Mouse (Mus musculus): ENCODE data around the gene Bet1l. TPM values are rescaled to one million over a fixed set of nuclear protein-coding genes. Genes with fewer than 3 reads are reported as not detected.
"Not testable (repeated sequence)": the region's sequence is repeated elsewhere in the genome, so short reads cannot be mapped to it uniquely, and the experiment has no call there.

Gene Bet1l
- polyA plus RNA-seq, 1 experiment, result 30.8 TPM

GRCm38 (mm10) chr7:140897863-140898262, 40.5 kb upstream of the Bet1l start:
- no peak overlapping the region for H3K4me3 ChIP-seq (replicated peaks; ENCODE audit: insufficient read depth, low read depth, low read length)
- no peaks in the 10 kb centered on the region for H3K27me3 ChIP-seq (ENCODE audit: control insufficient read depth, insufficient read depth, low read length)
- no peak overlapping the region for H3K27ac ChIP-seq (ENCODE audit: insufficient read depth, low read length)
- H3K4me1 ChIP-seq (ENCODE audit: control insufficient read depth, insufficient read depth, low read length), result no peaks in the 10 kb centered on the region
- 90% methylated on average over 7 of the region's 7 CpGs for WGBS
- TF ChIP-seq CTCF (IDR thresholded peaks at IDR 0.05; ENCODE audit: borderline replicate concordance, insufficient read depth, low read depth, low read length), result no peak
- no peak for TF ChIP-seq POLR2A (IDR thresholded peaks at IDR 0.05; ENCODE audit: borderline replicate concordance, insufficient read depth, low read length)
- no peak for DNase-seq

- H3K4me3 ChIP-seq (replicated peaks; ENCODE audit: insufficient read depth, low read depth, low read length), result no peak overlapping the region
- WGBS, result 88% methylated on average over 3 of the region's 3 CpGs
- no peak for TF ChIP-seq POLR2A (IDR thresholded peaks at IDR 0.05; ENCODE audit: borderline replicate concordance, insufficient read depth, low read length)
- no peak for TF ChIP-seq CTCF (IDR thresholded peaks at IDR 0.05; ENCODE audit: borderline replicate concordance, insufficient read depth, low read depth, low read length)
- H3K27me3 ChIP-seq (ENCODE audit: control insufficient read depth, insufficient read depth, low read length), result no peaks in the 10 kb centered on the region
- DNase-seq, result no peak
- no peak overlapping the region for H3K27ac ChIP-seq (ENCODE audit: insufficient read depth, low read length)
- H3K4me1 ChIP-seq (ENCODE audit: control insufficient read depth, insufficient read depth, low read length), result no peaks in the 10 kb centered on the region
These were observed 37.2 kb upstream of the Bet1l start for GRCm38 (mm10) chr7:140894611-140895010.

- TF ChIP-seq CTCF (IDR thresholded peaks at IDR 0.05; ENCODE audit: borderline replicate concordance, insufficient read depth, low read depth, low read length) (no peak), POLR2A (IDR thresholded peaks at IDR 0.05; ENCODE audit: borderline replicate concordance, insufficient read depth, low read length) (no peak)
- WGBS, result 82% methylated on average over 7 of the region's 7 CpGs
- Histone ChIP-seq H3K4me3 (replicated peaks; ENCODE audit: insufficient read depth, low read depth, low read length) (no peak overlapping the region), H3K4me1 (ENCODE audit: control insufficient read depth, insufficient read depth, low read length) (no peaks in the 10 kb centered on the region), H3K27ac (ENCODE audit: insufficient read depth, low read length) (no peak overlapping the region), H3K27me3 (ENCODE audit: control insufficient read depth, insufficient read depth, low read length) (no peaks in the 10 kb centered on the region)
- no peak for DNase-seq
These were observed 36.7 kb upstream of the Bet1l start for GRCm38 (mm10) chr7:140894031-140894430.

GRCm38 (mm10) chr7:140890636-140891035, 33.3 kb upstream of the Bet1l start:
- H3K4me3 ChIP-seq (replicated peaks; ENCODE audit: insufficient read depth, low read depth, low read length); H3K27me3 ChIP-seq (ENCODE audit: control insufficient read depth, insufficient read depth, low read length); DNase-seq; H3K27ac ChIP-seq (ENCODE audit: insufficient read depth, low read length); H3K4me1 ChIP-seq (ENCODE audit: control insufficient read depth, insufficient read depth, low read length): not testable (repeated sequence)
- WGBS, result 96% methylated on average over 16 of the region's 16 CpGs

GRCm38 (mm10) chr7:140882469-140882803, 25.1 kb upstream of the Bet1l start:
- under 1% methylated on average over 12 of the region's 12 CpGs for WGBS
- TF ChIP-seq POLR2A (IDR thresholded peaks at IDR 0.05; ENCODE audit: borderline replicate concordance, insufficient read depth, low read length) (no peak), CTCF (IDR thresholded peaks at IDR 0.05; ENCODE audit: borderline replicate concordance, insufficient read depth, low read depth, low read length) (no peak)
- no peak overlapping the region for H3K27ac ChIP-seq (ENCODE audit: insufficient read depth, low read length)
- DNase-seq, result no peak
- H3K27me3 ChIP-seq (ENCODE audit: control insufficient read depth, insufficient read depth, low read length), result no peaks in the 10 kb centered on the region
- H3K4me3 ChIP-seq (replicated peaks; ENCODE audit: insufficient read depth, low read depth, low read length), result peak overlapping the region; percentile 98
- H3K4me1 ChIP-seq (ENCODE audit: control insufficient read depth, insufficient read depth, low read length), result no peaks in the 10 kb centered on the region; the same call in 1 of the 2 replicates

- peak; percentile 93 to 94 for DNase-seq
- TF ChIP-seq POLR2A (IDR thresholded peaks at IDR 0.05; ENCODE audit: borderline replicate concordance, insufficient read depth, low read length) (peak; percentile 82), CTCF (IDR thresholded peaks at IDR 0.05; ENCODE audit: borderline replicate concordance, insufficient read depth, low read depth, low read length) (no peak)
- H3K27ac ChIP-seq (ENCODE audit: insufficient read depth, low read length), result peak within 1 kb of the TSS; percentile 76
- H3K4me3 ChIP-seq (replicated peaks; ENCODE audit: insufficient read depth, low read depth, low read length), result peak within 1 kb of the TSS; percentile 98
- WGBS, result under 1% methylated on average over 58 of the region's 59 CpGs
- H3K4me1 ChIP-seq (ENCODE audit: control insufficient read depth, insufficient read depth, low read length), result no peaks in the 10 kb centered on the region; the same call in 1 of the 2 replicates
- no peaks in the 10 kb centered on the region for H3K27me3 ChIP-seq (ENCODE audit: control insufficient read depth, insufficient read depth, low read length)
These were observed 24.5 kb upstream of the Bet1l start, which contains the start of the genes Psmd13 and Sirt3 for GRCm38 (mm10) chr7:140881696-140882468. Gene Psmd13, plus strand, starts transcription at chr7:140881968. Gene Sirt3, minus strand, starts transcription at chr7:140882309.

- Histone ChIP-seq H3K4me3 (replicated peaks; ENCODE audit: insufficient read depth, low read depth, low read length) (peak overlapping the region; percentile 98), H3K27ac (ENCODE audit: insufficient read depth, low read length) (peak overlapping the region; percentile 76; the same call in 1 of the 2 replicates), H3K4me1 (ENCODE audit: control insufficient read depth, insufficient read depth, low read length) (no peaks in the 10 kb centered on the region; the same call in 1 of the 2 replicates), H3K27me3 (ENCODE audit: control insufficient read depth, insufficient read depth, low read length) (no peaks in the 10 kb centered on the region)
- no peak for TF ChIP-seq CTCF (IDR thresholded peaks at IDR 0.05; ENCODE audit: borderline replicate concordance, insufficient read depth, low read depth, low read length)
- no peak for TF ChIP-seq POLR2A (IDR thresholded peaks at IDR 0.05; ENCODE audit: borderline replicate concordance, insufficient read depth, low read length)
- WGBS, result 4% methylated on average over 8 of the region's 8 CpGs
- no peak for DNase-seq
These were observed 23.6 kb upstream of the Bet1l start for GRCm38 (mm10) chr7:140880865-140881515.

- WGBS, result 90% methylated on average over 3 of the region's 3 CpGs
- DNase-seq, result no peak
- Histone ChIP-seq H3K4me3 (replicated peaks; ENCODE audit: insufficient read depth, low read depth, low read length) (no peak overlapping the region), H3K27me3 (ENCODE audit: control insufficient read depth, insufficient read depth, low read length) (no peaks in the 10 kb centered on the region), H3K4me1 (ENCODE audit: control insufficient read depth, insufficient read depth, low read length) (no peaks in the 10 kb centered on the region; the same call in 1 of the 2 replicates), H3K27ac (ENCODE audit: insufficient read depth, low read length) (no peak overlapping the region)
- no peak for TF ChIP-seq POLR2A (IDR thresholded peaks at IDR 0.05; ENCODE audit: borderline replicate concordance, insufficient read depth, low read length)
- no peak for TF ChIP-seq CTCF (IDR thresholded peaks at IDR 0.05; ENCODE audit: borderline replicate concordance, insufficient read depth, low read depth, low read length)
These were observed 23.0 kb upstream of the Bet1l start for GRCm38 (mm10) chr7:140880419-140880818.

All from cerebellum, adult 2 months (tissue).